Mouse (Mus musculus) R1 (cell line): ENCODE measurements around the gene Gm20388.
A peak's percentile ranks its signal among the peaks of the same experiment; 100 is the strongest.
"Not testable (repeated sequence)": the region's sequence is repeated elsewhere in the genome, so short reads cannot be mapped to it uniquely, and the experiment has no call there.

ENCODE experiments used
- DNase-seq: peaks from one replicate; pipeline ENCODE4 v3.0.0-alpha.2; 2018; ENCODE audit warnings: low read depth, low spot score

The Gm20388 gene

DNA sequence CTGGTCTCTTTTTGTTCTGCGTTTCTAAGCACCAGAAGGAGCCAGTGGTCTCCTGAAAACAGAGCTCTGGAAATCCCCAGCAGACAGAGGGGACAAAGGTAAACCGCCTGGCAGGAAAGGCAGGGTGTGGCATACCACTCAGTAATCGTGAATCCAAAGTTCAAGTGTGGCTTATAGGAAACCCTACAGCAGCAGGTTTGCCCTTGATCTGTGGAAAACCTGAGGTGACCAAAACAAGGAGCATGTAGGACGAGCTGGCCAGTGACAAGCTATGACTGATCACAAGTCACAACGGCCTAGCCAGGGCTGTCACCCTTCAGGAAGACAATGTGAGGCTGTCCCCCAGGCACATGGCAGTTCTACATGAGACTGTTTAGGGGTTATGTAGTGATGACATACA, 3140.8 kb downstream of the Gm20388 start:
- DNase-seq: no peak

DNA sequence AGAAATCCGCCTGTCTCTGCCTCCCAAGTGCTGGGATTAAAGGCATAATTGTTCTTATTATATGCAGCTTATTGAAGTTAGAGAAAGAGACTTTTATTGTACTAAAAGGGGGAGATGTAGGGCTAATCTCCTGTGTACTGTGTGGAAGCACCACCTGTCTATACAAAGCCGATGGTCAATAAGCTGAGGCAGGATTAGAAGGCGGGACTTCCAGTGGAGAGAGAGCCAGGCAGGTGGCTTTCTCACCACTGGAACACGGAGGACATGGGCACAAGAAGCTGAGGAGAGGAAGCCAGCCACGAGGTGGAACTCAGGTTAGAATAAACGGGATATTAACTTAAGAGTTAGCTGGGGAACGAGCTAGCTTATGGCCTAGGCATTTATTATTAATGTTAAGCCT, 3152.1 kb downstream of the Gm20388 start, which contains the start of gene Spg7:
Gene Spg7 (plus strand): TSS at position 222 of the 400 bp plus-strand sequence.
- no peak for DNase-seq

DNA sequence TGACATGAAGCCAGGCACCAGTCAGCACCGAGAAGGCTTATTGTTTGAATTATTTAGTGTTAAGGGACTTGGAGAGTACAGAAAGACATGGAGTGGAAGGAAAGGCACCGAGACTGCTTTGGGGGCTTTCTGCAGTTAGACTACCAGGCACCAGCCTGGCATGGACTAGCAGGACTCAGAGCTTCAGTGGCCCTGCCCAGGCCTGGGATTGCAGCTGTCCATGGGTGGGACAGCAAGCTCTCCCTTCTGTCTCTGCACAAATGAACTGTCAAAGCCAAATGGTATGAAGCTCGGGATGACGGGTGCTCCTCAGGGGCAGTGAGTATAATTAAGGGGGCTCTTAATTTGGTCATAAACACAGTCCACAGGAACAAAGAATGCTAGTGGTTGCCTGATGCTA, 3153.4 kb downstream of the Gm20388 start:
- no peak for DNase-seq

DNA sequence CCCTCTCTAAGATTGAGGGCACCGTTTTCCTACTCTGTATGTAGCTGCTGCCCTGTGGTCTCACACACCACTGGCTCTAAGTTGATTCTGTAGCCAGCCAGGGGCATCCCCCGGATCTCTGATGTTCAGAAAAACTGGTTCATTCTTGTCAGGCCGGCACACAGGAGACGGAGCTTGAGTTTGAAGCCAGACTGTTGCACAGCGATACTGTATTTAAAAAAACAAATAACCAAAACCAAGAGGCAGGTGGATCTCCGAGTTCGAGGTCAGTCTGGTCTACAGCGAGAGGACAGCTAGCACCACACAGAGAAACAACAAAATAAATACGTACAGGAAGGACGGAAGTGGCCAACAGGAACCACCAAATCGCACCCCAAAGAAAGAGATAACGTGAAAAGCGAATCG, 3154.2 kb downstream of the Gm20388 start:
- DNase-seq: peak; percentile 46

DNA sequence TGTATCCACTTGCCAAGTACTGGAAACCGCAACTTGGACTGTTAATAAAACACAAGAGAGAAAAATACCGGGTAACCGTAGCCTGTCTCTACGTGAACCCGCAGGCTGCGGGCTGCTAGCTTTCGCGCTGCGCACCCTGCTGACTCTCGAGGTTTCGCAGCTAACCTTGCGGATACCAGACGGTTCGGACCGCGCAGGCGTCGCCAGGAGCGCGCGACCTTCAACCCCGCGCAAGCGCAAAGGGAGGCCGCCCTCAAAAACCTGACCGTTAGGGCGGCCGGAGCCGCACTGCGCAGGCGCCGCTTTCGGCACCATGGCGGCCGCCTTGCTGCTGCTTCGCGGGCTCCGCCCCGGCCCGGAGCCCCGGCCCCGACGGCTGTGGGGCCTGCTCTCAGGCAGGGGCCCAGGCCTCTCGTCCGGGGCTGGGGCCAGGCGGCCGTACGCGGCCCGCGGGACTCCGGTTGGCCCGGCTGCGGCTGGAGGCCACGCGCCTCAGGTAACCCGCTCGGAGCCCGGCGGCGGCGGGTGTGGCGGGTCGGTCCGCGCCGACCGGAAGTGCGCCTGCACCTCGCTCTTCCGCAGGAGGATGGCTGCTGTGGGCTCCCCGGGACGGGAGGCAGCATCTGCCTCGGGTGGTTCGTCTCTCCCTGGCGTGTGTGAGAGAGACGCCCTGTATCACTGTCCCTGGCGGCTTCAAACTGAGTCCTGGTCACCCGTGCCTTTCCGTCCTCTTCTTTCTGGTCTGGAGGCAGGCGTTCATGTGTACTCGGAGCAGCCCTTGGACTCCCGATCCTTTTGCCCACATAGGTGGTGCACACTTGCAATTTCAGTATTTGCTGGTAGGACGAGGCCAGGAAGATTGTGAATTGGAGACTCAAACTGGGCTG, 3154.8 kb downstream of the Gm20388 start:
- peak; percentile 96 for DNase-seq

DNA sequence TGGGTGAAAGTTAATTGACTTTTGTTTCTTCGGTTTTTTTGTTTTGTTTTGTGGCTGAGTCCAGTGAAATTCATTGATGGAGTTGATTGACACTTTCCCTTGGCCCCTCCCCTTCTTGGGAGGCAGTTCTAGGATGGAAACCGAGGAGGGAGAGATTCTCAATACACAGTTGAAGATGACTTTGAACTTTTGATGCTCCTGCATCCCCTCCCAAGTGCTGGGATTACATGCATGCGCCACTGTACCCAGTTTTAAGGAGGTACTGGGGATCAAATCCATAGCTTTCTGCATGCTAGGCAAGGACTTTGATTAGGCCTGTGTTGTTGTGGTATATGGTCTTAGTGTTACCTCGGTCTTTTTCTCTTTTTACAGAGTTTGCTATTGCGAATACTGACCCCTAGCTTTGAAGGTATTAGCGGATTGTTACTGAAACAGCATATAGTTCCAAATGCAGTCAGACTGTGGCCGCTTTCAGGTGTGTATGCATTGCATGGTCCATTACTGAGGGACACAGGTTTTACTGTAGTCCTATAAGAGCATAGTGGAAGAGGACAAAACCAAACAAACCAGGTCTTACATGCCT, 3155.6 kb downstream of the Gm20388 start:
- peak; percentile 79 for DNase-seq

DNA sequence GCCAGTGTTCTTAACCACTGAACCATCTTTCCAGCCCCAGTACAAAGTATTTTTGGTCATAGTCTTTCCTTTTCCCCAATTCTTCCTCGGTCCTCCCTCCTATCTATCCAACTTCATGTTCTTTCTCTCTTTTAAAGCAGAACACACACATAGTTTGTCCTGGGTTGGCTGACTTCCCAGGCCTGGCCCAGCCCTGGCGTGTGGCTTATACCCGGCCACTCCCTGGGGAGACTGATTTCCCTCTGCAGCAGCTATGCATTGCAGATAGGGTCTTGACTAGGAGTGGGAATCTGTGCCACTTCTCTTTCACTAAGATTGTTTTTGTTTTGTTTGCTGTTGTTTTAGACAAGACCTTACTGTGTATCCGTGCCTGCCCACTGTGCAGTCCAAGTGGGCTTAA, 3160.5 kb downstream of the Gm20388 start:
- DNase-seq: no peak

DNA sequence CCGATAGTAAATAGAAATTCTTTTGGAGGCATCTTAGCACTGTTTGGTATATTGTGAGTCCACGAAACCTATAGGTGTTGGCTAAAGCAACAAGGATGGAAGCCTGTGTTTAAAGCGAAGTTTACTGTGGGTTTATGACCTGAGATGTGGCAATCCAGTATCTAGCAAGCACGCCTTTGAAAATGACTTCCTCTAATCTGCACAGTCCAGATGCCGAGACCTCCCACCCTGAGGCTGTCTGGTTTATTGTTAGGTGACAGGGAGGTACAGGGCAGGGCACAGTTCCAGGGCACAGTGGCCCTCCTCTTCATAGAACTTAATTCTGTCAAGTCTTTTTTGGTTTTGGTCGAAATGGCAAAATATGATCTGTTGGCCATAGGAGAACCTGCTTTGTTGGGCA, 3166.6 kb downstream of the Gm20388 start:
- DNase-seq: no peak

DNA sequence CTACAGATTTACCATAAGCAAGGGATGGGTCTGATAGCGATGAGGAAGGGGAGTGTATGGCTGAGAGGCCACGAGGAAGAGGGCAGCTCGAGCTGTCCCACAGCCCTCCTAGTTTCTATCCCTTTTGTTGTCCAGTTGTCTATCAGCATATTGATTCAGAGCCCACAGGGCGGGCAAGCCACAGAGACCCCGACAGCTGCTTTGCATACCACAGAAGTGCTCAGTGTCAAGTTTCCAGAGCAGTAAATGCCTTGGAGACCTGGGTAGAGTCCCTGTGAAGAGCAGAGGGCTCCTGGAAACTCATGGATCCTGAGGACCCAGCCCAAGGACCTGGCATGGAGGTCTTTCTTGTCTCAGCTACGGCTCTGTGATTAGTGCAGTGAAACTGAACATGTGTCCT, 3172.4 kb downstream of the Gm20388 start:
- DNase-seq: no peak

DNA sequence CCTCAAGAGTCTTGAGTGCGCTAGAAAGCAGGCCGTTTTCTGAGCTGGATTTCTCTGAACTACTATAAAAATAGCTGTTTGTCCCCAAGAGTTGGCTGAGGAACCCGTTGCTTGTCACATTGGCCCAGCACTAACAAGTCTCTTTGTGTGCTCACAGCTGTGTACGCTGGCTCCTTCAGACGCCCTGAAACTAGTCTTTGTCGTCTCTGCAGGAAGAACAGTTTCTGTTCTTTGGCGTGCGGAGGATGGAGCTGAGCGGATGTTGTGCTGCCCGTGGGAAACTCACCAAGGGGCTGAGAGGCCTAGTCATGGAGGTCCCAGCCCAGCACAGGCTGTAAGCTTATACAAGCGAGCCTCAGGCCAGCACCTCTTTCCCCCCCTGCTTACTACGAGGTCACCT, 3173.0 kb downstream of the Gm20388 start:
- DNase-seq: no peak

DNA sequence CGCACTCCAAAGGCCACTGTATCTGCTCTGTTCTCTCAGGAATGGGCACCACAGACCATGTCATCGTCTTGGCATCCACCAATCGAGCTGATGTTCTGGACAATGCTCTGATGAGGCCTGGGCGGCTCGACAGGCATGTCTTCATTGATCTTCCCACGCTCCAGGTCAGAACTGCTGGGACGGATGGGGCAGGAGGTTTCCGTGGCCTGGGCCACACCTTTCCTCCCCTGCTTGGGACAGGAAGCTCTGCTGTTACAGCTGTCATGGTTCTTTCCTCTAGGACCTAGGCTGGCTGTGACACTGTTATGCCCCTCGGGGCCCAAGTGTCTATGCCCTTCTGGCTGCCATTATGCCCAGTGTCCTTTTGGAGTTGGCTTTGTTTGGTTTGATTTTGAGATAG, 3176.6 kb downstream of the Gm20388 start:
- no peak for DNase-seq

DNA sequence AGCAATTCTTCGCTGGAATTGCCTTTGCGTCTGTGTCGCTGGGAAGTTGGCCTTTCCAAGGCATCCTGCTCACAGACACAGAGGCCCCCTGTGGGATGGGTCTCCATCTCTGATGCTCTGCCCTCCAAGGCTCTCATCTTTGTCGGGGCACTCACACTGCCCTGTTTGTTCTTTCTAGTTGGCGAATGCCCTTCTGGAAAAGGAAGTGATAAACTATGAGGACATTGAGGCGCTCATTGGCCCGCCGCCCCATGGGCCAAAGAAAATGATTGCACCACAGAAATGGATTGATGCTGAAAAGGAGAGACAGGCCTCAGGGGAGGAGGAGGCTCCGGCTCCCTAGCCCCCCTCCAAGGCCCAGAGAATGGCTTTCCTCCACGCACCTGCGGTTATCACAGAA, 3186.6 kb downstream of the Gm20388 start:
- DNase-seq: no peak

DNA sequence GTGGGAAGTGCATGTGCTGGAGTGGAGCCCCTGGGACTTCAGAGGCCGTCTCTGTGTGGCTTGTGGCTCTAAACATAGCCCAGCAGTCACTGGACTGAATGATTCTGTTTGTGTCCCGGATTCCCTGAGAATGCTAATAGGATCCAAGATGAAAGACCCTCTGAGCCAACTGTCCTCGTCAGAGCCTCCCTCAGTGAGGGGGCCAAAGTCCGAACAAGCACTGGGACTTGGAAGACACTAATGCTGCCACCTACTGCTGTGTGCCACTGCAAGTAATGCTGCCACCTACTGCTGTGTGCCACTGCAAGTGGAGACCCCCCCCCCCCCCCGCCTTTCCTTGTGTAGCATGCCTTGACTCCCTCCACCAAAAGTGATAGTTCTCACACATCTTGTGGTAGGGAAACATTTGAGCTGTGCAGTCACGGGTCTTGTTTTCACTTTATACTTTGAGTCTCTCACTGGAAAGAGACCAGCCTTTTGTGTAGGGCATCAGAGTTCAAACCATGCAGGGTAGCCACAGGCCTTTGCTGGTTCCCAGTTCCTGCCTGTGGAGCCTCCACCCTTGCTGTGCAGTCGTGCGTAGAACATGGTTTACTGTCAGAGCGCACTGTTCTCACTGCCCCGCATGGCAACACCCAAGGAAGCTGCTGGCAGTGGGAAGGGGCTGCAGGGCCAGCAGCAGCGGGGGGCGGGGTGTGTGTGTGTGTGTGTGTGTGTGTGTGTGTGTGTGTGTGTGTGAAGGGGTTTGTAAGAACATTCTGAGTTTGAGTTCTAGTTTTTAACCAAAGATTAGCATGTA, 3187.3 kb downstream of the Gm20388 start:
- DNase-seq: no peak

DNA sequence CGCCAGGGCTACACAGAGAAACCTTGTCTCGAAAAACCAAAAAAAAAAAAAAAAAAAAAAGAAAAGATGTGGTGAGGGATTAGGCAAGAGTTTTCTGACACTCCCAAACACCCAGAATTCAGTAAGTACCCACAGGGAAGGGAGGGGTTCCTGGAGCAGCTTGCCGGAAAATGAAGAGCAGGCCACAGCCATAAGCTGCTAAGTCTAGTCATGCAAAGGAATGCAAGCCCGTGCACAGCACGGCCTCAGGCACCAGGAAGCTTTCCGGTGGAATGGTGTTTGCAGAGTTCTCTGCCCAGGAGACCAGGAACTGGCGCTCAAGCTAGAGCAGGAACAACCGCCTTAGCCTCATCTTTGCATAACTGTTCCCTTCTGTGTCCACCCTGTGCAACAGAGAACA, 3189.6 kb downstream of the Gm20388 start:
- peak; percentile 86 for DNase-seq

DNA sequence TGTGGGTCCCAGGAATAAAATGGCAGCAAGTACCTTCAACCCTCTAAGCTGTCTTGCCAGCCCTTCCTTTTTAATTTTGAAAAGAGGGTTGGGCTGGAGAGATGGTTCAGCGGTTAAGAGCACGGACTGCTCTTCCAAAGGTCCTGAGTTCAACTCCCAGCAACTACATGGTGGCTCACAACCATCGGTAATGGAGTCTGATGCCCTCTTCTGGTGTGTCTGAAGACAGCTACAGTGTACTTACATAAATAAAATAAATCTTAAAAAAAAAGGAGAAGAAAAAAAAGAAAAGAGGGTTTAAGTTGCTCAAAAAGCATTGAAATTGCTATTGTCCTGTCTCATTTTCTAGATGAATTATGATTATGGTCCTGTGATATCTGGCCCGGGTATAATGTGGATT, 3190.6 kb downstream of the Gm20388 start:
- no peak for DNase-seq

DNA sequence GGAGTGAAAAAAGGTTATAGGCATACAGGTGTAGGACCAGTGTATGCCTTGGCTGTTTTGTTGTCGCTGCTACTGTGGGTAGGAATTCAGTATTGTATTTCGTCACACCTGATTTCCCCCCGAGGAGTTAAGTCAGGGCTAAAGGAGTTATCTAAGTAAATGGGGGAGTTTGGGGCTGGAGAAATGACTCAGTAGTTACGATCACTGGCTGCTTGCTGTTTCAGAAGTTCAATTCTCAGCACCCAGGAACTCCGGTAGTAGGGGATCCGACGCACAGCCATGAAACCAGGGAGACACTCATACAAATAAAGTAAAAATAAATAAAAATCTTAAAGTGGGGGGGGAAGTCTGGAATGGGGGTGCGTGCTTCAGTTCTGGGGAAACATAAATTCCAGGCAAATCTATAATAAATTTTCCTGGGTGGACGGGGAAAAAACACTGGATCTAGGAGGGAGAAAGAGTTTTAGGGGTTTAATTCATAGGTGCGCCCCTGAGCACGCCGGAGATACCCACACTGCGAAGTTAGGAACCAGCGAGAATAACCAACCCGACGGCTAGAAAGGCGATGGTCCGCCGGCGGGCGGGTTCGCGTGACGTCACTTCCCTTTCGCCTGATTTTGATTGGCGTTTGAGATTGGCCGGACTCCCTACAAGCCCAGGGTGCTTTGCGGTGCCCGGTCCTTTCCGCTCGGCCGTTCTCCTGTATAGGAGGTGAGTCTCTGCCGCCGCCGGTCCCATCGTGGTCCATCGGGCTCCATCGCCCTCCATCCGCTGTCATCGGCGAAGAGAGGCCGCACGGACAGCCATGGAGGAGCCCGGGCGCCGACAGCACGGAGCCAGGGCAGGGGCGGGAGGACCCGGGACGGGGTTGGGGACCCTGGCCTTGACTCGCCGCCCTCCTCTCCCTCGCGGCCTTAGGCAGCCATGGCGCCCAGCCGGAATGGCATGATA, 3191.4 kb downstream of the Gm20388 start, which contains the start of gene Rpl13:
Gene Rpl13 (plus strand): TSS at position 616 of the 951 bp plus-strand sequence.
- peak; percentile 95 for DNase-seq

DNA sequence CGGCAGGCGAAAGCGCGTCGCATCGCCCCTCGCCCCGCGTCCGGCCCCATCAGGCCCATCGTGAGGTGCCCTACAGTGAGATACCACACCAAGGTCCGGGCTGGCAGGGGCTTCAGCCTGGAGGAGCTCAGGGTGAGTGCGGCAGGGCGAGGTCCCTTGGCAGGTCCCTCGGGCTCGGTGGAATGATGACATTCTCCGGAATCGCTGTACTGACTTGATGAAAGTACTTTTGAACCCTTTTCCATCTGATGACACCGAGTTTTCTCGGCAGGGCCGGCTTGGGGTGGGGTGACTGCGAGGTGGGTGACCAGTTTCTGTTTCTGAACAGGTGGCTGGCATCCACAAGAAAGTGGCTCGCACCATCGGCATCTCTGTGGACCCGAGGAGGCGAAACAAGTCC, 3192.2 kb downstream of the Gm20388 start:
- DNase-seq: not testable (repeated sequence)

DNA sequence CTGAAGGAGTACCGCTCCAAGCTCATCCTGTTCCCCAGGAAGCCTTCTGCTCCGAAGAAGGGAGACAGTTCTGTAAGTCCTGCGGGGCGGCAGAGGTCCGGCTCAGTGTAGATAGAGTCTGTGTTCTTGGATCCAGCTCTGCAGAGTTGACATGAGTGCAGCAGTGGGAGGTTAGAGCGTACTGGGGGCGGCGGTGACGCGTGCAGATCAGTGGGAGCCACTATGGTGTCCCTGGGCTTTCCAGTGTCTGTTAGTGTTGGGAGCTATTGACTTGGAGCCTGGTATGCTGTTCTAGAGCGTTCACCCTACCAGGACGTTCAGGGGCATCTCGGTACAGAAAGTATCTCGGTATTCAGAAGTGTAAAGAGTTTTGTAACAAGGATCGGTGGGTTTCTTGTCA, 3192.6 kb downstream of the Gm20388 start:
- peak; percentile 27 for DNase-seq

DNA sequence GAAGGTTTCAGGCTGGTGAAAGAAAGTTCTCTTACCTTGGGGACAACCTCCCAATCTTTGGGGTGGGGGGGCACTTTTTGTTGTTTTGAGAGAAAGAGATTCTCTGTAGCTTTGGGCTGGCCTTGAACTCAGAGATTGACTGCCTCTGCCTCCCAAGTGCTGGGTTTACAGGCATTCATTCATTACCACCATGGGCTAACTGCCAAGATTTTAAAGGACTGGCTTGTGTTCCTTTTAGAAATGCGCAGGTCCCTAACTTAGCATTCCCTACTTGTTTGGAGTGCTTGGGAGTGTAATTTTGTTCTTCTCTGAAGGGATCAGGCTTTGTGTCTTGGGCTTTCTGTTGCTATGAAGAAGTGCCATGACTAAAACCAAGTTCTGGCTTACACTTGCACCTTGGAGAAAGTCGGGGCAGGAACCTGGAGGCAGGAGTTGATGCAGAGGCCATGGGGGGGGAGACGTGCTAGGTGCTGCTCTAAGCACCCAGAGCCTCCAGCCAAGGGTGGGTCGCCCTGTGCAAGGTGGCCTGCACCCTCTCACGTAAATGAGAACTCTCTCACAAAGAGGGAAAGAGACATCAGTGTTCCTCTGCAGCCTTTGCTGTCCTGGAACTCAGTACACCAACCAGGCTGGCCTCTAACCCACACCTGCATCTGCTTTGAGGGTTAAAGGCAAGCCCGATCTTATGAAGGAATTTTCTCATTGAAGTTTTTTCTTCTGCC, 3193.6 kb downstream of the Gm20388 start:
- peak; percentile 24 for DNase-seq

DNA sequence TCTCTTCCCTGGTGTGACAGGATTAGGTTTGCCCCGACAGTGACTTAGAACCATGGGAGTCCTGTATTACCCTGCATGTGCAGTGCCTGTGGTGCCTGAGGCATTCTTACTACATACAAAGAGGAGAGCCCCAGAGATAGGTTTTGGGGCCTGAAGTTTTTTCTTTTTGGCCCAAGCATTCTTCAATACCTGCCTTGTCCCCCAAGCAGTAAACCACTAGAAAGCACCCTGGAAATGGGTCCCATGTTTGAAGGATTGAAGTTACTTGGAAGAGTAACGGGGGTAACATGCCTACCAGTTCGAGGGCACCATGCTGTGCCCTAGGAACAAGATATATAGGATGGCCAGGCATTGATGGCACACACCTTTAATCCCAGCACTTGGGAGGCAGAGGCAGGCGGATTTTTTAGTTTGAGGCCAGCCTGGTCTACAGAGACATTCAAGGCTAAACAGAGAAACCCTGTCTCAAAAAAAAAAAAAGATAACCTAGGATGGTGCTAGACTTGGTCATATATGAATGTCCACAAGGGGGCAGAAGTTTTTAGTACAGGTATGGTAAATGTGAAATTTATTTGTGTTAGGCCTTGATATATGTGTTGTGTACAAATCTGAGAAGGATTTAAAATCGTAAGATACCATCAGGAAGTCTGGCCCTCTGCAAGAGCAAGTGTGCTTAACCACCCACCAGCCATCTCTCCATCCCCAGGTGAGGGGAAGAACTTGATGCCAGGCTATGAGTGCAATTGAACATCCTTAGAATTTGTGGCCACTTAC, 3195.1 kb downstream of the Gm20388 start:
- peak; percentile 78 for DNase-seq
